Mouse (Mus musculus) thymus, adult 2 months (tissue): ENCODE measurements around the gene Ccdc88c. TPM values are rescaled to one million over a fixed set of nuclear protein-coding genes. Genes with fewer than 3 reads are reported as not detected.
A peak's percentile ranks its signal among the peaks of the same experiment; 100 is the strongest.

Experiments
- DNase-seq: peaks from one replicate; pipeline ENCODE4 v3.0.0; 2021
- H3K27ac ChIP-seq: fragments of 200-500 bp; 2 replicates; pipeline ENCODE4 v1.5.1; 2012; ENCODE audit warnings: low read length, control low read depth; ENCODE audit not compliant: control insufficient read depth, insufficient read depth
- H3K27me3 ChIP-seq: fragments of 200-500 bp; 2 replicates; pipeline ENCODE4 v1.6.1; 2012; ENCODE audit warnings: mild to moderate bottlenecking, low read length, moderate library complexity, mixed read lengths; ENCODE audit not compliant: control insufficient read depth, insufficient read depth
- H3K36me3 ChIP-seq: fragments of 200-500 bp; 2 replicates; pipeline ENCODE4 v1.6.1; 2012; ENCODE audit warnings: mild to moderate bottlenecking, low read length, moderate library complexity; ENCODE audit not compliant: control insufficient read depth, insufficient read depth
- H3K4me1 ChIP-seq: fragments of 200-500 bp; replicated peaks from 2 replicates; pipeline ENCODE4 v1.6.1; 2012; ENCODE audit warnings: low read length; ENCODE audit not compliant: control insufficient read depth, insufficient read depth
- H3K4me3 ChIP-seq: fragments of 200-500 bp; 2 replicates; pipeline ENCODE4 v1.5.1; 2012; ENCODE audit warnings: mild to moderate bottlenecking, low read length, control low read depth, moderate library complexity; ENCODE audit not compliant: control insufficient read depth, insufficient read depth
- CTCF ChIP-seq: fragments of 200-500 bp; IDR thresholded peaks from 2 replicates; pipeline ENCODE4 v1.5.1; 2012; ENCODE audit warnings: mild to moderate bottlenecking, control low read depth, low read length, moderate library complexity, borderline replicate concordance; ENCODE audit not compliant: control insufficient read depth, poor library complexity, insufficient read depth; ENCODE audit errors: extremely low read depth
- POLR2A ChIP-seq: fragments of 200-500 bp; IDR thresholded peaks from 2 replicates; pipeline ENCODE4 v1.6.1; 2012; ENCODE audit warnings: mild to moderate bottlenecking, low read length, control low read depth, moderate library complexity; ENCODE audit not compliant: control insufficient read depth, poor library complexity, insufficient read depth; ENCODE audit errors: extremely low read depth
- WGBS: fragments of 180-500 bp; shearing (Covaris S2); methylation state at CpG from one replicate; pipeline ENCODE4 v1.1.7; 2018; 5-methylcytosine and 5-hydroxymethylcytosine counted together
- polyA plus RNA-seq: library from polyadenylated mRNA; depleted of rRNA; stranded (reverse); fragments of >200 nt; gene quantifications from 2 replicates; pipeline ENCODE4 v1.2.3, GENCODE M21; 2012; rRNA removed

Ccdc88c gene
- 75.0 and 87.7 TPM in 2 replicates for polyA plus RNA-seq

DNA sequence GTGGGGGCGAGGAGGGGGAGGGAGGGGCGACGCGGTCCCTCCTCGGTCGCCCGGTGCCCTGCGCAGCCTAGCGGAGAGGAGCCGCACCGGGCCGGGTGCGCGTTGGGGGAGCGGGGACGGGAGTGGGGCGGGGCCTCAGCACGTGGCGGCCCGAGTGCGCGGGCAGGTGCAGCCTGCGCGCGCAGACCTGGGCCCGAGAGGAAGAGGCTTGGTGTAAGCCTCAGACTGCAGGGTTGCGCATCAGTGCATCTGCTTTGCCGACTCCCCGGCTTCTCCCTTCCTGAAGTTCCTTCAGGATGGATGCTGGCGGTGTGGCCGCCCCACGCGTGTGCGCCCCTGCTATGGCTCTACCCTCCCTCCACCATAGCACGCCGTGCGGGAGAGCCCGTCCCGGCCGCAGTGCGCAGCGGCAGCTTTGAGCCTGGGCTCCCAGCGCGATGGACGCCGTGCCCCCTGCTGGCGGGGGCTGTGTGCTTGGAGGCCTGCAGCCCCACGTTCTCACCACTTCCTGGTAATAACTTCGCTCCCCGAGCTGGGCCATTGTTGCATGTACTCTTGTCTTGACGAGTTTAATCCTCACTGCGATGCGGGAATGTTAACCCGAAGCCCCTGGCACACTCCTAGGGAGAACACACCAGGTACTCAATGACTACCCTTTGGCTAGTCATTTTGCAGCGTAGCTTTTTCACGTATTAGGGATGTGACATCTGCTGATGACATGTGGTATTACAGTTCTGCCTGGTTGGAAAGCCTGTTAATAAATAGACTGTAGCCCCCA, at the start of gene Ccdc88c:
Gene Ccdc88c, minus strand, starts transcription at position 103 of the 778 bp plus-strand sequence.
- H3K4me1 ChIP-seq: peaks cover 24% of the 10 kb centered on the region
- H3K27ac ChIP-seq: peak within 1 kb of the TSS; percentile 71
- H3K4me3 ChIP-seq: peak within 1 kb of the TSS; percentile 85
- TF ChIP-seq POLR2A: no peak; the same call in 1 of the 2 replicates
- peak; percentile 95 for TF ChIP-seq CTCF
- under 1% methylated on average over 56 of the region's 56 CpGs for WGBS
- peak; percentile 95 for DNase-seq
- H3K36me3 ChIP-seq: no peaks in the 10 kb centered on the region
- no peaks in the 10 kb centered on the region for H3K27me3 ChIP-seq

DNA sequence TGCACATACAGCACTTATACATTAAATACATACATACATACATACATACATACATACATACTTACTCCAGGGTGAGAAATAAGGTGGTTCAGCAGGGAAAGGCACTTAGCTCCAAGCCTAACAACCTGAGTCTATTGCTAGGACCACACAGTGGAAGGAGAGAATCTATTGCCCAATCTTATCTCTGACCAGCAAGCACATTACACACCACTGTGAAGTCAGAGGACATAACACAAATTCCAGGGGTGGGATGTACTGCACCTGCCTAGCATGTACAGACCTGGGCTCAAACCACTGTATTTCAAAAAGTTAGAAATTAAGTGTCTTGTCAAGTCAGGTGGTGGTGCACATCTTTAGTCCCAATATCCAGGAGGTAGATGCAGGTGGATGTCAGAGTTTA, 49.1 kb upstream of the Ccdc88c start:
- no peak for DNase-seq
- H3K27ac ChIP-seq: no peak overlapping the region
- TF ChIP-seq POLR2A: no peak
- TF ChIP-seq CTCF: no peak
- H3K4me1 ChIP-seq: peaks cover 4% of the 10 kb centered on the region; the same call in 1 of the 2 replicates
- no peaks in the 10 kb centered on the region for H3K27me3 ChIP-seq
- no peaks in the 10 kb centered on the region for H3K36me3 ChIP-seq
- H3K4me3 ChIP-seq: no peak overlapping the region

- Histone ChIP-seq H3K4me1 (0 out of 2 replicates have a peak, but pooled peaks cover under 1% of the 10 kb centered on the region), H3K27ac (no peak overlapping the region), H3K4me3 (no peak overlapping the region), H3K36me3 (no peaks in the 10 kb centered on the region), H3K27me3 (no peaks in the 10 kb centered on the region)
- DNase-seq: no peak
- TF ChIP-seq POLR2A: no peak
- no peak for TF ChIP-seq CTCF
- 66% methylated on average over 3 of the region's 3 CpGs for WGBS
Measured at GRCm38 (mm10) chr12:101075433-101075832, 46.6 kb upstream of the Ccdc88c start.

- H3K36me3 ChIP-seq: no peaks in the 10 kb centered on the region
- H3K4me3 ChIP-seq: no peak overlapping the region
- DNase-seq: no peak
- no peaks in the 10 kb centered on the region for H3K4me1 ChIP-seq
- no peak for TF ChIP-seq CTCF
- no peak for TF ChIP-seq POLR2A
- WGBS: 89% methylated on average over 4 of the region's 4 CpGs
- no peak overlapping the region for H3K27ac ChIP-seq
- H3K27me3 ChIP-seq: no peaks in the 10 kb centered on the region
Measured at GRCm38 (mm10) chr12:101074821-101075429, 46.1 kb upstream of the Ccdc88c start.

DNA sequence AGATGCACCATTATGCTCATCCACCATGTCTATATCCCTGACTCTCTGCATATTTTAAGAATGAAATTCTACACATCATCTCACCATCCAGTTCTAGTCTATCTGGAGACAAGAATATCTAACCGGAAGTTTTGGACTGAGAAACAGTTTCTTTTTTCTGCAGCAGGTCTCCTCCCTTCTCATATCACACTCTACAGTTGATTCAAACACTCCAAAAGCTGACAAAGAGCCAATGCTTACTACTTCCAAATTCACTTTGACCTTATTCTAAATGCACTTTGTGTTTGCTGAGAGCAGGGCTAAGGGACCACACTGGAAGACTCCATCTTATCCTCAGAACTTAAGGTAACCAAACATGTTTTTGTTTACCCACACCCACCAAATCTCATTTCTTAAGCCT, 41.0 kb upstream of the Ccdc88c start:
- Histone ChIP-seq H3K4me3 (no peak overlapping the region), H3K36me3 (peaks cover 13% of the 10 kb centered on the region), H3K27ac (no peak overlapping the region), H3K27me3 (no peaks in the 10 kb centered on the region), H3K4me1 (no peaks in the 10 kb centered on the region)
- WGBS: 60% methylated on average over 1 of the region's 1 CpGs
- TF ChIP-seq CTCF (no peak), POLR2A (no peak)
- DNase-seq: no peak

GRCm38 (mm10) chr12:101066329-101066728, 37.5 kb upstream of the Ccdc88c start:
- no peak for DNase-seq
- Histone ChIP-seq H3K4me3 (no peak overlapping the region), H3K27ac (no peak overlapping the region), H3K27me3 (no peaks in the 10 kb centered on the region), H3K36me3 (peaks cover 35% of the 10 kb centered on the region), H3K4me1 (no peaks in the 10 kb centered on the region)
- 88% methylated on average over 1 of the region's 1 CpGs for WGBS
- TF ChIP-seq POLR2A: no peak
- TF ChIP-seq CTCF: no peak

- TF ChIP-seq POLR2A (no peak), CTCF (no peak)
- no peaks in the 10 kb centered on the region for H3K27me3 ChIP-seq
- H3K27ac ChIP-seq: no peak overlapping the region
- no peak for DNase-seq
- H3K4me1 ChIP-seq: no peaks in the 10 kb centered on the region
- no peak overlapping the region for H3K4me3 ChIP-seq
- H3K36me3 ChIP-seq: peaks cover 54% of the 10 kb centered on the region
Measured at GRCm38 (mm10) chr12:101039956-101040355, 11.1 kb upstream of the Ccdc88c start.
